Comparison of ENCODE assay signal across 8 mouse cellular contexts in genomic region chr5:125066479-125067471, GRCm38 (mm10).
DNase-seq lines count a peak whose midpoint lies in the region; ATAC-seq and TF ChIP-seq lines count a peak whose summit lies in the region.

No protein-coding gene starts in this region.

- peak; percentile 73 for DNase-seq in midbrain, embryonic 10.5 days (ENCODE audit: low spot score)
- DNase-seq in brain, embryonic 14.5 days (ENCODE audit: low read depth), result peak; percentile 50
- peak; percentile 49 to 91 for DNase-seq in frontal cortex, adult 2 months (ENCODE audit: extremely low spot score in 1 of 2, low spot score in 1 of 2)
- peak; percentile 69 for DNase-seq in kidney, postnatal 0 days (ENCODE audit: low spot score)
- DNase-seq in liver, embryonic 11.5 days (ENCODE audit: low spot score), result peak; percentile 63
- DNase-seq in ovary, postnatal 36 days (ENCODE audit: low spot score), result peak; percentile 83
- DNase-seq in thymus, postnatal 14 days, result peak; percentile 85

- H3K27me3 ChIP-seq in midbrain, embryonic 10.5 days (ENCODE audit: low read depth, poor library complexity, severe bottlenecking), result no peaks in the 10 kb centered on the region
- no peaks in the 10 kb centered on the region for H3K27me3 ChIP-seq in midbrain, embryonic 15.5 days (replicated peaks)
- H3K27me3 ChIP-seq in kidney, postnatal 0 days (ENCODE audit: insufficient read depth, low read length), result no peaks in the 10 kb centered on the region
- no peaks in the 10 kb centered on the region for H3K27me3 ChIP-seq in liver, embryonic 11.5 days (replicated peaks; ENCODE audit: control insufficient read depth, insufficient read depth, low read length)

- H3K9me3 ChIP-seq in midbrain, embryonic 10.5 days (replicated peaks), result no peaks in the 10 kb centered on the region
- H3K9me3 ChIP-seq in midbrain, embryonic 15.5 days, result no peaks in the 10 kb centered on the region
- H3K9me3 ChIP-seq in kidney, postnatal 0 days (replicated peaks; ENCODE audit: low read length), result no peaks in the 10 kb centered on the region
- H3K9me3 ChIP-seq in liver, embryonic 11.5 days (ENCODE audit: control insufficient read depth, low read length), result no peaks in the 10 kb centered on the region

- no peak overlapping the region for H3K9ac ChIP-seq in midbrain, embryonic 15.5 days
- no peak overlapping the region for H3K9ac ChIP-seq in kidney, postnatal 0 days (ENCODE audit: low read depth, low read length)
- H3K9ac ChIP-seq in liver, embryonic 11.5 days (ENCODE audit: low read depth, low read length), result no peak overlapping the region

- H3K36me3 ChIP-seq in midbrain, embryonic 10.5 days, result peaks cover 89% of the 10 kb centered on the region
- no peaks in the 10 kb centered on the region; the same call in 1 of the 2 replicates for H3K36me3 ChIP-seq in midbrain, embryonic 15.5 days (replicated peaks)
- H3K36me3 ChIP-seq in kidney, postnatal 0 days (ENCODE audit: insufficient read depth, low read length), result peaks cover 38% of the 10 kb centered on the region
- peaks cover 15% of the 10 kb centered on the region for H3K36me3 ChIP-seq in liver, embryonic 11.5 days (ENCODE audit: control insufficient read depth, insufficient read depth, low read length)

- no peak overlapping the region for H3K4me2 ChIP-seq in midbrain, embryonic 15.5 days
- H3K4me2 ChIP-seq in kidney, postnatal 0 days (ENCODE audit: low read length), result no peak overlapping the region
- H3K4me2 ChIP-seq in liver, embryonic 11.5 days, result no peak overlapping the region

- peaks cover 29% of the 10 kb centered on the region for H3K4me1 ChIP-seq in midbrain, embryonic 10.5 days
- H3K4me1 ChIP-seq in midbrain, embryonic 15.5 days, result peaks cover 36% of the 10 kb centered on the region
- H3K4me1 ChIP-seq in kidney, postnatal 0 days (replicated peaks; ENCODE audit: insufficient read depth, low read length), result peaks cover 34% of the 10 kb centered on the region
- H3K4me1 ChIP-seq in liver, embryonic 11.5 days (replicated peaks; ENCODE audit: control insufficient read depth, insufficient read depth, low read length), result peaks cover 5% of the 10 kb centered on the region; the same call in 1 of the 2 replicates

- TF ChIP-seq POLR2A in brain, embryonic 14.5 days (IDR thresholded peaks at IDR 0.05; ENCODE audit: borderline replicate concordance, extremely low read depth, insufficient read depth, insufficient read length, poor library complexity, severe bottlenecking), result no peak

- peak; percentile 99 for TF ChIP-seq CTCF in brain, embryonic 14.5 days (IDR thresholded peaks at IDR 0.05; ENCODE audit: borderline replicate concordance, extremely low read depth, insufficient read depth, insufficient read length)
- peak; percentile 94 for TF ChIP-seq CTCF in kidney, postnatal 0 days (IDR thresholded peaks at IDR 0.05; ENCODE audit: low read depth)

- no peak overlapping the region for H3K4me3 ChIP-seq in midbrain, embryonic 10.5 days
- no peak overlapping the region for H3K4me3 ChIP-seq in midbrain, embryonic 15.5 days
- H3K4me3 ChIP-seq in kidney, postnatal 0 days (replicated peaks; ENCODE audit: low read depth, low read length), result no peak overlapping the region
- H3K4me3 ChIP-seq in liver, embryonic 11.5 days (ENCODE audit: low read depth, low read length), result no peak overlapping the region

- no peak overlapping the region for H3K27ac ChIP-seq in midbrain, embryonic 10.5 days (replicated peaks)
- no peak overlapping the region for H3K27ac ChIP-seq in midbrain, embryonic 15.5 days
- H3K27ac ChIP-seq in kidney, postnatal 0 days, result no peak overlapping the region
- no peak overlapping the region for H3K27ac ChIP-seq in liver, embryonic 11.5 days (ENCODE audit: low read depth, low read length)

- ATAC-seq in midbrain, embryonic 15.5 days (replicated peaks), result no peak
- ATAC-seq in kidney, postnatal 0 days (replicated peaks; ENCODE audit: low FRiP score, low read depth), result no peak
- ATAC-seq in liver, embryonic 11.5 days (replicated peaks; ENCODE audit: low FRiP score), result 0 out of 2 replicates have a peak, but pooled peaks have one; percentile 13

- WGBS in midbrain, embryonic 10.5 days, result 91% methylated on average over 13 of the region's 13 CpGs
- WGBS in midbrain, embryonic 15.5 days, result 92% methylated on average over 13 of the region's 13 CpGs
- WGBS in kidney, postnatal 0 days, result 89% methylated on average over 13 of the region's 13 CpGs
- WGBS in liver, embryonic 11.5 days, result 80% methylated on average over 13 of the region's 13 CpGs
